Mouse (Mus musculus) intestine, embryonic 16.5 days (tissue): Measurements from ENCODE around the gene Ncapd3. TPM values are rescaled to one million over a fixed set of nuclear protein-coding genes. Genes with fewer than 3 reads are reported as not detected.

Experiments used
- ATAC-seq: fragments of 200-750 bp; cut with Nextera tagmentation; 2 replicates; pipeline ENCODE4 v1.8.0; 2017; ENCODE audit warnings: moderate TSS enrichment, moderate library complexity
- H3K27ac ChIP-seq: fragments of 300-500 bp; sonication (generic); 2 replicates; pipeline ENCODE4 v1.5.1; 2014; ENCODE audit warnings: mild to moderate bottlenecking, low read length
- H3K27me3 ChIP-seq: fragments of 300-500 bp; sonication (generic); replicated peaks from 2 replicates; pipeline ENCODE4 v1.6.1; 2014; ENCODE audit warnings: low read length, control low read depth, mixed read lengths; ENCODE audit not compliant: control insufficient read depth, insufficient read depth
- H3K36me3 ChIP-seq: fragments of 300-500 bp; sonication (generic); 2 replicates; pipeline ENCODE4 v1.6.1; 2014; ENCODE audit warnings: low read length, control low read depth; ENCODE audit not compliant: control insufficient read depth, insufficient read depth
- H3K4me1 ChIP-seq: fragments of 300-500 bp; sonication (generic); 2 replicates; pipeline ENCODE4 v1.6.1; 2014; ENCODE audit warnings: low read length, control low read depth, mixed read lengths; ENCODE audit not compliant: control insufficient read depth, insufficient read depth
- H3K4me2 ChIP-seq: fragments of 300-500 bp; sonication (generic); 2 replicates; pipeline ENCODE4 v1.6.1; 2014; ENCODE audit warnings: low read depth, low read length, control low read depth
- H3K4me3 ChIP-seq: fragments of 300-500 bp; sonication (generic); 2 replicates; pipeline ENCODE4 v1.5.1; 2014; ENCODE audit warnings: mild to moderate bottlenecking, low read length
- H3K9ac ChIP-seq: fragments of 300-500 bp; sonication (generic); 2 replicates; pipeline ENCODE4 v1.6.1; 2014; ENCODE audit warnings: low read depth, low read length
- H3K9me3 ChIP-seq: fragments of 300-500 bp; sonication (generic); 2 replicates; pipeline ENCODE4 v1.6.1; 2016; ENCODE audit warnings: low read length, control low read depth; ENCODE audit not compliant: control insufficient read depth
- WGBS: fragments of 180-500 bp; shearing (Covaris S2); extraction: QIAGEN DNeasy Blood & Tissue Kit; methylation state at CpG from one replicate; pipeline ENCODE4 v1.1.7; 2014; 5-methylcytosine and 5-hydroxymethylcytosine counted together
- polyA plus RNA-seq: library from polyadenylated mRNA; unstranded; fragments of >200 nt; fragmentation: Nextera tagmentation; extraction: Ambion mirVana; gene quantifications from 2 replicates; pipeline ENCODE4 v1.2.1, GENCODE M21; 2015

Gene Ncapd3
- polyA plus RNA-seq, 1 experiment from 2014 or later = 20.9 TPM

GRCm38 (mm10) chr9:27087402-27087801 is 57.4 kb downstream of the Ncapd3 start:
- H3K27me3 ChIP-seq = no peaks in the 10 kb centered on the region
- no peak overlapping the region for H3K9ac ChIP-seq
- WGBS = 87% methylated on average over 3 of the region's 3 CpGs
- no peaks in the 10 kb centered on the region for H3K4me1 ChIP-seq
- H3K9me3 ChIP-seq = no peaks in the 10 kb centered on the region
- H3K4me2 ChIP-seq = no peak overlapping the region
- ATAC-seq = no peak
- H3K36me3 ChIP-seq = peaks cover 29% of the 10 kb centered on the region
- H3K27ac ChIP-seq = no peak overlapping the region
- no peak overlapping the region for H3K4me3 ChIP-seq

- H3K9ac ChIP-seq = no peak overlapping the region
- H3K27ac ChIP-seq = no peak overlapping the region
- no peak for ATAC-seq
- WGBS = 81% methylated on average over 1 of the region's 1 CpGs
- no peaks in the 10 kb centered on the region for H3K4me1 ChIP-seq
- peaks cover 17% of the 10 kb centered on the region for H3K36me3 ChIP-seq
- H3K4me3 ChIP-seq = no peak overlapping the region
- no peaks in the 10 kb centered on the region for H3K27me3 ChIP-seq
- no peak overlapping the region for H3K4me2 ChIP-seq
- H3K9me3 ChIP-seq = no peaks in the 10 kb centered on the region
These were observed 60.2 kb downstream of the Ncapd3 start for GRCm38 (mm10) chr9:27090134-27090533.

GRCm38 (mm10) chr9:27090801-27091775 is 61.1 kb downstream of the Ncapd3 start:
- WGBS = 89% methylated on average over 13 of the region's 13 CpGs
- Histone ChIP-seq H3K9me3 (no peaks in the 10 kb centered on the region), H3K27ac (no peak overlapping the region), H3K27me3 (no peaks in the 10 kb centered on the region), H3K4me3 (no peak overlapping the region), H3K9ac (no peak overlapping the region), H3K36me3 (peaks cover 14% of the 10 kb centered on the region), H3K4me2 (no peak overlapping the region), H3K4me1 (no peaks in the 10 kb centered on the region)
- ATAC-seq = no peak

GRCm38 (mm10) chr9:27092916-27093315 is 62.9 kb downstream of the Ncapd3 start:
- Histone ChIP-seq H3K4me3 (no peak overlapping the region), H3K4me2 (no peak overlapping the region), H3K27ac (no peak overlapping the region), H3K4me1 (no peaks in the 10 kb centered on the region), H3K36me3 (peaks cover 13% of the 10 kb centered on the region), H3K9me3 (no peaks in the 10 kb centered on the region), H3K27me3 (no peaks in the 10 kb centered on the region), H3K9ac (no peak overlapping the region)
- 86% methylated on average over 6 of the region's 6 CpGs for WGBS
- ATAC-seq = no peak

GRCm38 (mm10) chr9:27098092-27098491 is 68.1 kb downstream of the Ncapd3 start:
- Histone ChIP-seq H3K36me3 (peaks cover 6% of the 10 kb centered on the region; the same call in 1 of the 2 replicates), H3K27me3 (no peaks in the 10 kb centered on the region), H3K4me1 (no peaks in the 10 kb centered on the region), H3K9me3 (no peaks in the 10 kb centered on the region), H3K9ac (no peak overlapping the region), H3K4me3 (no peak overlapping the region), H3K27ac (no peak overlapping the region), H3K4me2 (no peak overlapping the region)
- no peak for ATAC-seq
- 50% methylated on average over 4 of the region's 4 CpGs for WGBS

GRCm38 (mm10) chr9:27098557-27098956 is 68.6 kb downstream of the Ncapd3 start:
- ATAC-seq = no peak
- H3K4me2 ChIP-seq = no peak overlapping the region
- no peaks in the 10 kb centered on the region for H3K4me1 ChIP-seq
- H3K4me3 ChIP-seq = no peak overlapping the region
- H3K36me3 ChIP-seq = peaks cover 6% of the 10 kb centered on the region; the same call in 1 of the 2 replicates
- H3K9me3 ChIP-seq = no peaks in the 10 kb centered on the region
- 85% methylated on average over 8 of the region's 8 CpGs for WGBS
- H3K27ac ChIP-seq = no peak overlapping the region
- H3K27me3 ChIP-seq = no peaks in the 10 kb centered on the region
- H3K9ac ChIP-seq = no peak overlapping the region

- no peaks in the 10 kb centered on the region for H3K9me3 ChIP-seq
- no peak overlapping the region for H3K9ac ChIP-seq
- no peaks in the 10 kb centered on the region for H3K4me1 ChIP-seq
- ATAC-seq = no peak
- no peak overlapping the region for H3K27ac ChIP-seq
- no peaks in the 10 kb centered on the region for H3K27me3 ChIP-seq
- 81% methylated on average over 4 of the region's 4 CpGs for WGBS
- peaks cover 6% of the 10 kb centered on the region; the same call in 1 of the 2 replicates for H3K36me3 ChIP-seq
- H3K4me2 ChIP-seq = no peak overlapping the region
- H3K4me3 ChIP-seq = no peak overlapping the region
These were observed 69.5 kb downstream of the Ncapd3 start for GRCm38 (mm10) chr9:27099474-27099873.

GRCm38 (mm10) chr9:27101466-27101865 is 71.5 kb downstream of the Ncapd3 start:
- ATAC-seq = no peak
- no peak overlapping the region for H3K4me2 ChIP-seq

GRCm38 (mm10) chr9:27106081-27106480 is 76.1 kb downstream of the Ncapd3 start:
- WGBS = 71% methylated on average over 1 of the region's 1 CpGs
- ATAC-seq = no peak
- H3K9me3 ChIP-seq = no peaks in the 10 kb centered on the region
- H3K36me3 ChIP-seq = peaks cover 4% of the 10 kb centered on the region; the same call in 1 of the 2 replicates
- H3K27ac ChIP-seq = no peak overlapping the region
- 0 out of 2 replicates have a peak, but pooled peaks cover 2% of the 10 kb centered on the region for H3K4me1 ChIP-seq
- no peak overlapping the region for H3K9ac ChIP-seq
- no peaks in the 10 kb centered on the region for H3K27me3 ChIP-seq
- no peak overlapping the region for H3K4me3 ChIP-seq
- H3K4me2 ChIP-seq = no peak overlapping the region

More at GRCm38 (mm10) chr9:27101466-27101865, 71.5 kb downstream of the Ncapd3 start:
- H3K4me3 ChIP-seq = no peak overlapping the region
- H3K36me3 ChIP-seq = peaks cover 6% of the 10 kb centered on the region
- no peaks in the 10 kb centered on the region for H3K9me3 ChIP-seq
- H3K9ac ChIP-seq = no peak overlapping the region
- WGBS = 90% methylated on average over 6 of the region's 6 CpGs
- H3K27me3 ChIP-seq = no peaks in the 10 kb centered on the region
- H3K27ac ChIP-seq = no peak overlapping the region
- no peaks in the 10 kb centered on the region for H3K4me1 ChIP-seq
